Mouse (Mus musculus): ENCODE data around the gene Arsb.
"Not testable (repeated sequence)": the region's sequence is repeated elsewhere in the genome, so short reads cannot be mapped to it uniquely, and the experiment has no call there.

The Arsb gene

DNA sequence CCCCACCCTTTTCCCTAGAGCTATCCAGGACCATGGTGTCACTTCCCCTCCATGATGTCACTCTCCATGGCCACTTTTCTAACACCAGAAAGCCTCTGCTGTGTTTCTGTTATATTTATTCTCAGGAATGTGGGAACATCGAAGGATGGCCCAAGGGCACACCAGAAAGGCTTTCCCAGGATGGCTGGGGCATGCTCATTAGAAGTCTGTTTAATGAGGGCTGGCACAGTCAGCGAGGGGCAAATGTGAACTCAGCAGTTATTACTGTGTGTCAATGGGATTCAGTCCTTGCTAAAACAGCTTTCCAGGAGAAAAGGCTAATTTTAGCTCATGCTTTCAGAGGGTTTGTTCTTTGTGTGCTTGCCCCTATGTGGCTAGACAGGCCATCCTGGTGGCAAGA, 213.1 kb downstream of the Arsb start:
- DNase-seq (ENCODE audit: low spot score in 2 of 2): no peak

DNA sequence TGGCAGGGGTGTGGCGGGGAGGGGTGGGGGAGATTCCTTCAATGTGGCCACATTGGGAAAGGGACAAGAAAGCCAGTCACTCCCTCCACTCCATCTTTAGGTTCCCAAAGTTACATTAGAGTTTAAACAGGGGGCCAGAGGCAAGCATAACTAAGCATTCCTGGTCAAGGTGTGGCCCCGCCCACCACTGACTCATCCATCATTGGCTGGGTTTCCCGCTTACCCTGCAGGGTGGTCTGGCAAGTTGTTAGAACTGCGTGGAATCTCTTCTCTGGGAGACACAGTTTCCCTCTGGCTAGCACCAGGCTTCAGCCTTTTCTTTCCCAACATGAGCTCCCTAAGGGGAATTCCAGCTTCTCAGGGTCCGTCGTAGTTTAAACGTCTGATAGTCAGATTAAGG, 213.8 kb downstream of the Arsb start:
- no peak for DNase-seq (ENCODE audit: low spot score in 2 of 2)

DNA sequence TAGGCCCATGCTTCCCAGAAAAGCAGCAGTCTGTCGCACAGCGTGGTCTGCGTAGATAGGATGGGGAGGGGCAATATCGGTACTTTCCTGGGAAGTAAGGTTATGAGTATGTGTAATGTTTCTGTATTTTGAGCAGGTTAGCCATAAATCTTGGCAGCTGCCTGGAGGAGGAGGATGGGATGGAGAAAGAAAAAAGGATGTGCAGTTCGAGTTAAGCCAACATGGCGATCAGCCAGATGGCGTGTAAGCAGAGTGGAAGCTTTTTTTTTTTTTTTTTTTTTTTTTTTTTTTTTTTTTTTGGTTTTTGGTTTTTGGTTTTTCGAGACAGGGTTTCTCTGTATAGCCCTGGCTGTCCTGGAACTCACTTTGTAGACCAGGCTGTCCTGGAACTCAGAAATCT, 214.3 kb downstream of the Arsb start:
- DNase-seq (ENCODE audit: low spot score in 2 of 2): not testable (repeated sequence)

DNA sequence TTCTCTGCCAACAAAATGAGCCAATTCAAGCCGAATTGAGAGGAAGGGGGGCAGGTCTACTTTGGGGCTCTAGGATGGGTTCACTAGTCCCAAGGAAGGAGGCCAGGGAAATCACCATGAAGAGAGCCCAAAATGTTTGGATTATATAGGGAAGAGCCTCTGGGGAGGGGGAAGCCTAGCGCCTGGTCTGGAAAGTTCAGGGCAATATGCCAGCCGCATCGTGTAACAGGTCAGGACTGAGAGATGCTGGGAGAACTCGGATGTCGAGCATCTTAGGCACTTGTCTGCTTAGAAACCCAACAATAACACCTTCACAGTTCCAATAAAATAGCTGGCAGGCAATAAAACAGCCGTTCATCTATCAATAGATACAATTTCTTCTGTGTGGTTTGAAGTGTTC, 216.2 kb downstream of the Arsb start:
- DNase-seq (ENCODE audit: low spot score in 2 of 2): no peak

DNA sequence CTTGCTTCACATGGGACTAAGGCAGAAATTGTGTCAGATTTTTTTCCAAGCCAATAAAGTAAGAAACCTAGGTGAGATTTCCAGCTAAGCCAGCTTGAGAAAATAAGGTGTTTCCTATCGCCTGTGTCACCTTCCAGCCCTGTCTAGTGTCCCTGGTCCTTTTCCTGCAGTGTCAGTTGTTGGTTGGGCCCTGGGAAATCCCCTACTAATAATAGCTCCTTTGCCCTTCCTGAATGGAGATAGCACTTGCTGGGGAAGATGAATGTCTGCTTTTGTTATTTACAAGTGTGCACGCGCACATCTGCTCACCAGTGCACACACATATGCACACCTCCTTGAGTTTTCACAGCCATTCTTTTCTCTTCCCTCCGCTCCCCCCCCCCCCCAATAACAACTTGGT, 217.8 kb downstream of the Arsb start:
- no peak for DNase-seq (ENCODE audit: low spot score in 2 of 2)

DNA sequence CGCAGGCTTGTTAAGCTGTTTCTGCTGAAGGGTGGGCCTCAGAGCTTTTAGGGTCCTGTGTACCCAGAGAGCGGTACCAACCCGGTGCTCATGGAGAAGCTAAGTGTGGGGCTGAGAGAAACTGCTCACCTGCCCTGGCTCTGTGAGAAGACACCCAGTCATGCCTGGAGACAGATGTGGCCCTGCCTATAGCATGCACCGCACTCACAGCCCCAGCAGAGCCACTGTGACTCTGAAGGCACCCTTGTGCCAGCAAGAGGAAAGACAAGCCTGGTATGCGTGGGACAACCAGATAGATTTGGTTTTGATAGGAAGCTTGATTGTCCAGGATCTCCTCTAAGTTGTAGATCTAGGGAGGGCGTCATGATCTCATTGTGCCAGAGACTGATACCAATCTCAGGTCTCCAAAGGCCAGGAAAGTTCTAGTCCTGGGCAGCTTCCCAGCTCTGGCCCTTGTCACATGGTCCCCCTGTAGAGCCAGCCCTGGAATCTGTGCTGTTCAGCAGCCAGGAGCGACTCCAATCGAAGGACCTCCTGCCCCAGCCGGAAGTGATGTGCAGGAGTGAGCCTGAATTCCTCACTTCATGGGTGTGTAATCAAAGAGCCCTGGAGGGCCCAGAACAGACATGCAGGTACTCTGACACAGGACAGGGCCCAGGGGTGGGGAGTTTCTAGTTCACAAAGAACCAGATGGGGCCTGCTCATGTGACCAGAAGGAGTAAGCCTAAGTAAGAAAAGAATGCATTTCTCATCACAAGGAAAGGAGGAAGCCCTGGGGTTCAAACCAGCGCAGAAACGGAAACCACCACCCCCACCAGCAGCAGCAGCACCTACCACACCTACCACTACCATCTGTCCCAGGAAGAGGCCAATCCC, 218.5 kb downstream of the Arsb start:
- no peak for DNase-seq (ENCODE audit: low spot score in 2 of 2)

DNA sequence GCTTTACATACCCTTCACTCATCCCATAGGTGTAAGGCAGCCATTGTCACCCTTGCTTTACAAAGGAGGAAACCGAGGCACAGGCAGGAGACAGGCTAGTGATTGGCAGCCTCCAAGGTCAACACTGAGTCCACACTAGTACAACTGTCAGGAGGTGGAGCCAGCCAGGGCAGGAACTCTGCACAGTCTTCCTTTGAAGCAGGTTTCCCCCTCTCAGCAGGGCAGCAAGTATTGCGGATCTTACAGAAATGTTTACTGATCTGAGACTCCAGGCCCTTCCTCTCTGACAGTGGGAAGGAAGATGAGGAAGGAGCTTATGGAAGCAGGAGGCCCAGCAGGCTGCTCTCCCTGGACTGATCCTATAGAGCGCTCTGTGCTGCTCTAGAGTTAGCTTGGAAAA, 219.4 kb downstream of the Arsb start:
- DNase-seq (ENCODE audit: low spot score in 2 of 2): no peak

DNA sequence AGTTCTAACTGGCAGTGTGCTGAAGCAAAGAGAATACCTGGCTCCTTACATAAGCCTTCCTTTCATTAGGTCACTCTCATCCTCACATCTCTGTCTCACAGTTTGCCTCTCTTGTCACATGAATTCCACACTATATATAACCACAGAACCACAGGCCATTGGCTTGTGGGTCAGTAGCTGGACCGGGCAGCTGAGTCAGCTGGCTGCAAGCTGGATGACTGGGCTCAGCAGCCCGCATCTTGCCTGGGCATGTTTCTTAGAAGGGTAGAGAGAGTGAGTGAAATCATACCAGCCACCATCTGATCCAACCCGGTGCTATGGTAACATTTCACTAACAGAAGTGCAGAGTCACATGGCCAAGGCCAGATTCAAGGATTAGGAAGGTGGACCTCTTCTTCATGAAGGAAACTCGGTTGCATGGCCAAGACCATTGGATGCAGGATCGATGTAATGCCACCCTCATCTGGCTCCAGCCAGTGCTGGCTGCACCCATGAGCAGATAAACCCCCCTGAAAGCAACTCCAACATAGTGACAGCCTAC, 221.0 kb downstream of the Arsb start:
- no peak for DNase-seq (ENCODE audit: low spot score in 2 of 2)
